Mouse (Mus musculus): Measurements from ENCODE around the gene Gm10409. TPM values are rescaled to one million over a fixed set of nuclear protein-coding genes. Genes with fewer than 3 reads are reported as not detected.
"Not testable (repeated sequence)": the region's sequence is repeated elsewhere in the genome, so short reads cannot be mapped to it uniquely, and the experiment has no call there.

Gm10409 gene
- total RNA-seq (2014; rRNA removed) (not detected in 2 replicates), polyA plus RNA-seq (2012; rRNA removed) (not detected in 2 replicates)

- not testable (repeated sequence) for H3K4me1 ChIP-seq (ENCODE audit: control insufficient read depth, insufficient read depth, low read length); H3K36me3 ChIP-seq (ENCODE audit: control insufficient read depth, insufficient read depth, low read length); H3K79me2 ChIP-seq (ENCODE audit: control insufficient read depth, insufficient read depth, low read length); DNase-seq (ENCODE audit: extremely low read depth, low read depth, low spot score); H3K27ac ChIP-seq (replicated peaks; ENCODE audit: insufficient read depth, low read depth, low read length); H3K27me3 ChIP-seq (ENCODE audit: control insufficient read depth, insufficient read depth, low read length); H3K9ac ChIP-seq (ENCODE audit: low read depth, low read length); H3K4me3 ChIP-seq (ENCODE audit: insufficient read depth, low read depth, low read length)
- no CpG with 5 or more reads among the region's 32 CpGs for WGBS
These were observed at the start of gene Gm10409 for GRCm38 (mm10) chr14:3412314-3412713. Gene Gm10409 (plus strand): TSS chr14:3412614.

GRCm38 (mm10) chr14:3394793-3395192, 17.6 kb upstream of the Gm10409 start, which contains the start of gene Gm10413:
Gene Gm10413 (plus strand): TSS chr14:3395093.
- H3K4me3 ChIP-seq (ENCODE audit: insufficient read depth, low read depth, low read length); H3K79me2 ChIP-seq (ENCODE audit: control insufficient read depth, insufficient read depth, low read length); DNase-seq (ENCODE audit: extremely low read depth, low read depth, low spot score); H3K27ac ChIP-seq (replicated peaks; ENCODE audit: insufficient read depth, low read depth, low read length); H3K9ac ChIP-seq (ENCODE audit: low read depth, low read length); H3K27me3 ChIP-seq (ENCODE audit: control insufficient read depth, insufficient read depth, low read length); H3K36me3 ChIP-seq (ENCODE audit: control insufficient read depth, insufficient read depth, low read length); H3K4me1 ChIP-seq (ENCODE audit: control insufficient read depth, insufficient read depth, low read length): not testable (repeated sequence)
- no CpG with 5 or more reads among the region's 2 CpGs for WGBS

- H3K4me1 ChIP-seq (ENCODE audit: control insufficient read depth, insufficient read depth, low read length); H3K79me2 ChIP-seq (ENCODE audit: control insufficient read depth, insufficient read depth, low read length); DNase-seq (ENCODE audit: extremely low read depth, low read depth, low spot score); H3K36me3 ChIP-seq (ENCODE audit: control insufficient read depth, insufficient read depth, low read length); H3K9ac ChIP-seq (ENCODE audit: low read depth, low read length); H3K4me3 ChIP-seq (ENCODE audit: insufficient read depth, low read depth, low read length); H3K27me3 ChIP-seq (ENCODE audit: control insufficient read depth, insufficient read depth, low read length); H3K27ac ChIP-seq (replicated peaks; ENCODE audit: insufficient read depth, low read depth, low read length): not testable (repeated sequence)
- WGBS, result no CpG with 5 or more reads among the region's 2 CpGs
These were observed 15.4 kb downstream of the Gm10409 start, which contains the start of gene Gm3005 for GRCm38 (mm10) chr14:3427803-3428202. Gene Gm3005 (plus strand): TSS chr14:3428103.

GRCm38 (mm10) chr14:3449079-3449478, 36.7 kb downstream of the Gm10409 start, which contains the start of gene Gm10408:
Gene Gm10408 (plus strand): TSS chr14:3449379.
- H3K4me3 ChIP-seq (ENCODE audit: insufficient read depth, low read depth, low read length), result not testable (repeated sequence)
- no CpG with 5 or more reads among the region's 3 CpGs for WGBS

More at GRCm38 (mm10) chr14:3449079-3449478, 36.7 kb downstream of the Gm10409 start, which contains the start of gene Gm10408:
- not testable (repeated sequence) for H3K9ac ChIP-seq (ENCODE audit: low read depth, low read length); H3K36me3 ChIP-seq (ENCODE audit: control insufficient read depth, insufficient read depth, low read length); H3K27me3 ChIP-seq (ENCODE audit: control insufficient read depth, insufficient read depth, low read length); H3K4me1 ChIP-seq (ENCODE audit: control insufficient read depth, insufficient read depth, low read length); H3K79me2 ChIP-seq (ENCODE audit: control insufficient read depth, insufficient read depth, low read length); H3K27ac ChIP-seq (replicated peaks; ENCODE audit: insufficient read depth, low read depth, low read length); DNase-seq (ENCODE audit: extremely low read depth, low read depth, low spot score)

Other genes with a start within 250 kb of the Gm10409 start
- not detected in 2 replicates for gene Gm5795, start 224.4 kb upstream of the Gm10409 start, total RNA-seq (2014; rRNA removed)
- gene Gm5795, start 224.4 kb upstream of the Gm10409 start, polyA plus RNA-seq (2012; rRNA removed), result not detected in 2 replicates
- not detected in 2 replicates for gene D830030K20Rik, start 204.1 kb upstream of the Gm10409 start, total RNA-seq (2014; rRNA removed)
- gene D830030K20Rik, start 204.1 kb upstream of the Gm10409 start, polyA plus RNA-seq (2012; rRNA removed), result 0.05 TPM in 1 of 2 replicates, not detected in the other
- not detected in 2 replicates for gene Gm2956, start 80.0 kb upstream of the Gm10409 start, total RNA-seq (2014; rRNA removed)
- not detected in 2 replicates for gene Gm2956, start 80.0 kb upstream of the Gm10409 start, polyA plus RNA-seq (2012; rRNA removed)
- not detected in 2 replicates for gene Gm10413, start 17.5 kb upstream of the Gm10409 start, total RNA-seq (2014; rRNA removed)
- not detected in 2 replicates for gene Gm10413, start 17.5 kb upstream of the Gm10409 start, polyA plus RNA-seq (2012; rRNA removed)
- not detected in 2 replicates for gene Gm3005, start 15.5 kb downstream of the Gm10409 start, total RNA-seq (2014; rRNA removed)
- not detected in 2 replicates for gene Gm3005, start 15.5 kb downstream of the Gm10409 start, polyA plus RNA-seq (2012; rRNA removed)
- not detected in 2 replicates for gene Gm10408, start 36.8 kb downstream of the Gm10409 start, total RNA-seq (2014; rRNA removed)
- gene Gm10408, start 36.8 kb downstream of the Gm10409 start, polyA plus RNA-seq (2012; rRNA removed), result not detected in 2 replicates
- not detected in 2 replicates for gene Gm3012, start 221.9 kb downstream of the Gm10409 start, total RNA-seq (2014; rRNA removed)
- gene Gm3012, start 221.9 kb downstream of the Gm10409 start, polyA plus RNA-seq (2012; rRNA removed), result not detected in 2 replicates
- not detected in 2 replicates for gene Gm3020, start 239.4 kb downstream of the Gm10409 start, total RNA-seq (2014; rRNA removed)
- gene Gm3020, start 239.4 kb downstream of the Gm10409 start, polyA plus RNA-seq (2012; rRNA removed), result not detected in 2 replicates